Mouse (Mus musculus) kidney, adult 2 months (tissue): ENCODE results near the gene Pan2.

Source experiments
- CTCF ChIP-seq: fragments of 200-500 bp; conservative IDR thresholded peaks from 2 replicates; pipeline ENCODE4 v1.5.1; 2011; ENCODE audit warnings: low read depth, mild to moderate bottlenecking, control low read depth, low read length, moderate library complexity, mixed read lengths; ENCODE audit not compliant: insufficient read depth, insufficient read length
- POLR2A ChIP-seq: fragments of 200-500 bp; IDR thresholded peaks from one replicate; pipeline ENCODE4 v1.6.1; 2011; ENCODE audit warnings: low read depth, low read length, control low read depth

GRCm38 (mm10) chr10:128253677-128254255, 49.4 kb upstream of the Pan2 start, which contains the start of gene Apon:
- no peak for TF ChIP-seq POLR2A
- no peak for TF ChIP-seq CTCF
